Mouse (Mus musculus) kidney, embryonic 15.5 days (tissue): ENCODE data around the gene Pcnx3. TPM values are rescaled to one million over a fixed set of nuclear protein-coding genes. Genes with fewer than 3 reads are reported as not detected.

Experiments used
- ATAC-seq: fragments of 200-750 bp; cut with Nextera tagmentation; replicated peaks from 2 replicates; pipeline ENCODE4 v1.8.0; 2017; ENCODE audit warnings: moderate TSS enrichment; ENCODE audit not compliant: low FRiP score
- H3K27ac ChIP-seq: fragments of 300-500 bp; sonication (generic); 2 replicates; pipeline ENCODE4 v1.5.1; 2015; ENCODE audit warnings: mild to moderate bottlenecking, inconsistent platforms
- H3K27me3 ChIP-seq: fragments of 300-500 bp; sonication (generic); 2 replicates; pipeline ENCODE4 v1.6.1; 2015; ENCODE audit warnings: inconsistent platforms
- H3K36me3 ChIP-seq: fragments of 300-500 bp; sonication (generic); 2 replicates; pipeline ENCODE4 v1.6.1; 2015; ENCODE audit warnings: inconsistent platforms
- H3K4me1 ChIP-seq: fragments of 300-500 bp; sonication (generic); 2 replicates; pipeline ENCODE4 v1.6.1; 2015; ENCODE audit warnings: inconsistent platforms
- H3K4me2 ChIP-seq: fragments of 300-500 bp; sonication (generic); 2 replicates; pipeline ENCODE4 v1.6.1; 2015; ENCODE audit warnings: moderate library complexity, mild to moderate bottlenecking, inconsistent platforms
- H3K4me3 ChIP-seq: fragments of 300-500 bp; sonication (generic); replicated peaks from 2 replicates; pipeline ENCODE4 v1.5.1; 2015; ENCODE audit warnings: mild to moderate bottlenecking, inconsistent platforms
- H3K9ac ChIP-seq: fragments of 300-500 bp; sonication (generic); 2 replicates; pipeline ENCODE4 v1.6.1; 2015; ENCODE audit warnings: mild to moderate bottlenecking, inconsistent platforms
- H3K9me3 ChIP-seq: fragments of 300-500 bp; sonication (generic); replicated peaks from 2 replicates; pipeline ENCODE4 v1.6.1; 2016; ENCODE audit warnings: inconsistent platforms
- WGBS: fragments of 180-500 bp; shearing (Covaris S2); methylation state at CpG from one replicate; pipeline ENCODE4 v1.1.7; 2015; ENCODE audit warnings: mixed read lengths; 5-methylcytosine and 5-hydroxymethylcytosine counted together
- polyA plus RNA-seq: library from polyadenylated mRNA; unstranded; fragments of >200 nt; fragmentation: Nextera tagmentation; extraction: Ambion mirVana; gene quantifications from 2 replicates; pipeline ENCODE4 v1.2.1, GENCODE M21; 2015

The Pcnx3 gene
- polyA plus RNA-seq, 1 experiment from 2014 or later, result 30.1 TPM

GRCm38 (mm10) chr19:5646731-5647330 lies 41.9 kb downstream of the Pcnx3 start:
- ATAC-seq, result no peak
- H3K4me2 ChIP-seq, result no peak overlapping the region
- H3K27me3 ChIP-seq, result no peaks in the 10 kb centered on the region
- H3K4me3 ChIP-seq, result no peak overlapping the region
- H3K27ac ChIP-seq, result no peak overlapping the region
- H3K36me3 ChIP-seq, result peaks cover 78% of the 10 kb centered on the region
- peaks cover 23% of the 10 kb centered on the region for H3K4me1 ChIP-seq
- 90% methylated on average over 8 of the region's 8 CpGs for WGBS
- no peak overlapping the region for H3K9ac ChIP-seq
- no peaks in the 10 kb centered on the region for H3K9me3 ChIP-seq

- H3K27ac ChIP-seq, result no peak overlapping the region
- no peak overlapping the region for H3K4me2 ChIP-seq
- no peaks in the 10 kb centered on the region for H3K9me3 ChIP-seq
- no peak overlapping the region for H3K9ac ChIP-seq
- H3K36me3 ChIP-seq, result peaks cover 78% of the 10 kb centered on the region
- peaks cover 30% of the 10 kb centered on the region for H3K4me1 ChIP-seq
- ATAC-seq, result no peak
- no peak overlapping the region for H3K4me3 ChIP-seq
- 97% methylated on average over 9 of the region's 9 CpGs for WGBS
- no peaks in the 10 kb centered on the region for H3K27me3 ChIP-seq
These were observed 43.4 kb downstream of the Pcnx3 start for GRCm38 (mm10) chr19:5645280-5645679.

GRCm38 (mm10) chr19:5641641-5642040 lies 47.1 kb downstream of the Pcnx3 start:
- Histone ChIP-seq H3K9ac (no peak overlapping the region), H3K36me3 (peaks cover 83% of the 10 kb centered on the region), H3K4me3 (no peak overlapping the region), H3K4me1 (peaks cover 33% of the 10 kb centered on the region), H3K4me2 (no peak overlapping the region), H3K9me3 (no peaks in the 10 kb centered on the region), H3K27ac (no peak overlapping the region), H3K27me3 (no peaks in the 10 kb centered on the region)
- 93% methylated on average over 8 of the region's 8 CpGs for WGBS
- ATAC-seq, result no peak

GRCm38 (mm10) chr19:5641021-5641420 lies 47.7 kb downstream of the Pcnx3 start:
- peaks cover 39% of the 10 kb centered on the region for H3K4me1 ChIP-seq
- H3K36me3 ChIP-seq, result peaks cover 77% of the 10 kb centered on the region
- H3K9me3 ChIP-seq, result no peaks in the 10 kb centered on the region
- no peak overlapping the region for H3K9ac ChIP-seq
- no peaks in the 10 kb centered on the region for H3K27me3 ChIP-seq
- H3K4me3 ChIP-seq, result no peak overlapping the region
- ATAC-seq, result no peak
- no peak overlapping the region for H3K4me2 ChIP-seq
- 90% methylated on average over 17 of the region's 17 CpGs for WGBS
- no peak overlapping the region for H3K27ac ChIP-seq

GRCm38 (mm10) chr19:5640339-5640738 lies 48.4 kb downstream of the Pcnx3 start:
- H3K9me3 ChIP-seq, result no peaks in the 10 kb centered on the region
- 52% methylated on average over 9 of the region's 9 CpGs for WGBS
- no peak for ATAC-seq
- H3K27me3 ChIP-seq, result no peaks in the 10 kb centered on the region
- peaks cover 41% of the 10 kb centered on the region for H3K4me1 ChIP-seq
- H3K36me3 ChIP-seq, result peaks cover 70% of the 10 kb centered on the region
- 0 out of 2 replicates have a peak overlapping the region, but pooled peaks have one; percentile 1 for H3K27ac ChIP-seq
- no peak overlapping the region for H3K4me3 ChIP-seq
- no peak overlapping the region for H3K4me2 ChIP-seq
- H3K9ac ChIP-seq, result no peak overlapping the region

GRCm38 (mm10) chr19:5638416-5639005 lies 50.2 kb downstream of the Pcnx3 start:
- peak overlapping the region; percentile 89 for H3K4me3 ChIP-seq
- peak overlapping the region; percentile 80 for H3K9ac ChIP-seq
- 89% methylated on average over 18 of the region's 18 CpGs for WGBS
- H3K9me3 ChIP-seq, result no peaks in the 10 kb centered on the region
- H3K27me3 ChIP-seq, result no peaks in the 10 kb centered on the region
- peaks cover 41% of the 10 kb centered on the region for H3K4me1 ChIP-seq
- peak overlapping the region; percentile 93 for H3K4me2 ChIP-seq
- H3K36me3 ChIP-seq, result peaks cover 52% of the 10 kb centered on the region
- H3K27ac ChIP-seq, result peak overlapping the region; percentile 93
- ATAC-seq, result no peak

- H3K9me3 ChIP-seq, result no peaks in the 10 kb centered on the region
- WGBS, result under 1% methylated on average over 93 of the region's 109 CpGs
- peak within 1 kb of the TSS; percentile 93 for H3K4me2 ChIP-seq
- peak; percentile 87 for ATAC-seq
- peak within 1 kb of the TSS; percentile 80 for H3K9ac ChIP-seq
- peak within 1 kb of the TSS; percentile 93 for H3K27ac ChIP-seq
- peaks cover 40% of the 10 kb centered on the region for H3K36me3 ChIP-seq
- peak within 1 kb of the TSS; percentile 89 for H3K4me3 ChIP-seq
- H3K4me1 ChIP-seq, result peaks cover 41% of the 10 kb centered on the region
- no peaks in the 10 kb centered on the region for H3K27me3 ChIP-seq
These were observed 51.4 kb downstream of the Pcnx3 start, which contains the start of gene Rela for GRCm38 (mm10) chr19:5637069-5638047. TSS of gene Rela (plus strand) at chr19:5637483.

- peaks cover 32% of the 10 kb centered on the region for H3K36me3 ChIP-seq
- H3K4me3 ChIP-seq, result peak overlapping the region; percentile 89
- peak; percentile 20; the same call in 1 of the 2 replicates for ATAC-seq
- H3K27me3 ChIP-seq, result no peaks in the 10 kb centered on the region
- no peaks in the 10 kb centered on the region for H3K9me3 ChIP-seq
- peak overlapping the region; percentile 93 for H3K27ac ChIP-seq
- H3K4me1 ChIP-seq, result peaks cover 41% of the 10 kb centered on the region
- WGBS, result 39% methylated on average over 12 of the region's 12 CpGs
- H3K9ac ChIP-seq, result peak overlapping the region; percentile 80
- peak overlapping the region; percentile 93 for H3K4me2 ChIP-seq
These were observed 52.1 kb downstream of the Pcnx3 start for GRCm38 (mm10) chr19:5636571-5637041.

- no peak for ATAC-seq
- 74% methylated on average over 7 of the region's 7 CpGs for WGBS
These were observed 52.6 kb downstream of the Pcnx3 start for GRCm38 (mm10) chr19:5636036-5636570.

GRCm38 (mm10) chr19:5632120-5632519 lies 56.6 kb downstream of the Pcnx3 start:
- Histone ChIP-seq H3K27ac (no peak overlapping the region), H3K4me2 (no peak overlapping the region), H3K9me3 (no peaks in the 10 kb centered on the region), H3K9ac (no peak overlapping the region), H3K36me3 (no peaks in the 10 kb centered on the region), H3K4me1 (peaks cover 13% of the 10 kb centered on the region), H3K27me3 (no peaks in the 10 kb centered on the region), H3K4me3 (no peak overlapping the region)
- 78% methylated on average over 9 of the region's 9 CpGs for WGBS
- no peak for ATAC-seq

More at GRCm38 (mm10) chr19:5636036-5636570, 52.6 kb downstream of the Pcnx3 start:
- Histone ChIP-seq H3K4me1 (peaks cover 41% of the 10 kb centered on the region), H3K27ac (0 out of 2 replicates have a peak overlapping the region, but pooled peaks have one; percentile 3), H3K4me3 (no peak overlapping the region), H3K27me3 (no peaks in the 10 kb centered on the region), H3K36me3 (peaks cover 27% of the 10 kb centered on the region), H3K9me3 (no peaks in the 10 kb centered on the region), H3K9ac (0 out of 2 replicates have a peak overlapping the region, but pooled peaks have one; percentile 80), H3K4me2 (peak overlapping the region; percentile 93)

- Histone ChIP-seq H3K4me3 (no peak overlapping the region), H3K9ac (no peak overlapping the region), H3K4me1 (no peaks in the 10 kb centered on the region), H3K4me2 (no peak overlapping the region), H3K27ac (no peak overlapping the region), H3K36me3 (no peaks in the 10 kb centered on the region), H3K27me3 (no peaks in the 10 kb centered on the region), H3K9me3 (no peaks in the 10 kb centered on the region)
- ATAC-seq, result no peak
These were observed 58.8 kb downstream of the Pcnx3 start for GRCm38 (mm10) chr19:5629907-5630306.
